Mouse (Mus musculus): ENCODE data around the gene Pim1.

The Pim1 gene

GRCm38 (mm10) chr17:29519731-29520130 lies 29.2 kb downstream of the Pim1 start:
- in situ Hi-C loops (cut with MboI, MseI): loop anchor here (10.0 kb wide), 2 partner anchors 265 to 345 kb away; no protein-coding TSS in a partner anchor

GRCm38 (mm10) chr17:29525613-29526012 lies 35.1 kb downstream of the Pim1 start:
- in situ Hi-C loops (cut with MboI, MseI): loop anchor here (5.0 kb wide), 1 partner anchor 77 kb away; no protein-coding TSS in a partner anchor

- in situ Hi-C loops (cut with MboI, MseI): loop anchor here (5.0 kb wide), 1 partner anchor 74 kb away; no protein-coding TSS in a partner anchor
Measured at GRCm38 (mm10) chr17:29528568-29529187, 38.1 kb downstream of the Pim1 start.

- in situ Hi-C loops (cut with MboI, MseI): no loop called here
Measured at GRCm38 (mm10) chr17:29530508-29530907, 40.0 kb downstream of the Pim1 start.

- in situ Hi-C loops (cut with MboI, MseI): no loop called here
Measured at GRCm38 (mm10) chr17:29531278-29531677, 40.7 kb downstream of the Pim1 start.

- in situ Hi-C loops (cut with MboI, MseI): no loop called here
Measured at GRCm38 (mm10) chr17:29531757-29532384, 41.3 kb downstream of the Pim1 start.

- in situ Hi-C loops (cut with MboI, MseI): no loop called here
Measured at GRCm38 (mm10) chr17:29533866-29534265, 43.3 kb downstream of the Pim1 start.

- in situ Hi-C loops (cut with MboI, MseI): no loop called here
Measured at GRCm38 (mm10) chr17:29540426-29540825, 49.9 kb downstream of the Pim1 start.

GRCm38 (mm10) chr17:29541419-29541818 lies 50.9 kb downstream of the Pim1 start:
- in situ Hi-C loops (cut with MboI, MseI): no loop called here

- in situ Hi-C loops (cut with MboI, MseI): no loop called here
Measured at GRCm38 (mm10) chr17:29542831-29543690, 52.5 kb downstream of the Pim1 start.

- in situ Hi-C loops (cut with MboI, MseI): no loop called here
Measured at GRCm38 (mm10) chr17:29544064-29544463, 53.5 kb downstream of the Pim1 start.

- in situ Hi-C loops (cut with MboI, MseI): no loop called here
Measured at GRCm38 (mm10) chr17:29545241-29545640, 54.7 kb downstream of the Pim1 start.
